In the genomic region with DNA sequence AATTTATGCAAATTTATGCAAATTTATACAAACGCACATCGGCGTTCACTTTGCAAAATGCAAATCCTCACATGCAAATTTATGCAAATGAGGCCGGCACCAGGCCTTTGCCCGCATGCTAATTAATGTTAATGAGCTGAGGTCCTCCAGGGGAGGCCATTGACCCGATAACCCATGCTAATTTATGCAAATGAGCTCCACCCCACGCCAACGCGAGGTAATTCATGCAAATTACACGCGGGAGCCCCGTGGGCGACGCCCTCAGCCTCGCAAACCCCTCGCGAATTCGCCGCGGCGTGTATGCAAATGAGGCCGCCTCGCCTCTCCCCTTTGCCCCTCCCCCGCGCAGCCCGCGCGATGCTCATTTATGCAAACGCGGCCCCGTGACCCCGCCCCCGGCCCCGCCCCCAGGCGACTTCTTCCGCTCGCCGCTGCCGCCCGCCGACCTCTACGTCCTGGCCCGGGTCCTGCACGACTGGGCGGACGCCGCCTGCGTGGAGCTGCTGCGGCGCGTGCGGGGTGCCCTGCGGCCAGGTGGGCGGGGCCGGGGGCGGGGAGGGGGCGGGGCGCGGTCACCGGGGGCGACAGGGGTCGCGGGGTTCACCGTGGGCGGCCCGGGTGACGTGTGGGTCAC, we compare ENCODE assay signal across 17 mouse cellular contexts. TPM values are rescaled to one million over a fixed set of nuclear protein-coding genes. Genes with fewer than 3 reads are reported as not detected.
A peak's percentile ranks its signal among the peaks of the same experiment; 100 is the strongest.
DNase-seq lines count a peak whose midpoint lies in the region; ATAC-seq lines count a peak whose summit lies in the region.
"Had no signal": no experiment of that assay in that cellular context is flagged by ENCODE, and none has a peak within 500 bp of the region (broad histone marks: within the 10 kb centered on the region; RNA-seq: fewer than 3 reads in every experiment).

No protein-coding gene starts in this region.

- 96% methylated on average over 67 of the region's 67 CpGs for WGBS in embryonic facial prominence, embryonic 13.5 days
- 96% methylated on average over 67 of the region's 67 CpGs for WGBS in embryonic facial prominence, embryonic 10.5 days
- WGBS in limb, embryonic 13.5 days: 94% methylated on average over 67 of the region's 67 CpGs

- peaks cover 50% of the 10 kb centered on the region for H3K9me3 ChIP-seq in embryonic facial prominence, embryonic 13.5 days
- H3K9me3 ChIP-seq in embryonic facial prominence, embryonic 10.5 days: peaks cover 55% of the 10 kb centered on the region
- peaks cover 53% of the 10 kb centered on the region for H3K9me3 ChIP-seq in limb, embryonic 13.5 days

- ATAC-seq in embryonic facial prominence, embryonic 13.5 days (ENCODE audit: insufficient number of reproducible peaks, insufficient read depth, low FRiP score, low TSS enrichment, low read depth): peak; percentile 34; the same call in 1 of the 2 replicates
- 0 out of 2 replicates have a peak, but pooled peaks have one; percentile 5 for ATAC-seq in limb, embryonic 13.5 days (ENCODE audit: low FRiP score, low read depth)

- H3K4me3 ChIP-seq in embryonic facial prominence, embryonic 13.5 days: no peak overlapping the region
- no peak overlapping the region for H3K4me3 ChIP-seq in embryonic facial prominence, embryonic 10.5 days
- H3K4me3 ChIP-seq in limb, embryonic 13.5 days: no peak overlapping the region
- H3K4me3 ChIP-seq: forebrain, embryonic 10.5 days; neural tube, embryonic 13.5 days had no signal

- peaks cover 46% of the 10 kb centered on the region for H3K36me3 ChIP-seq in embryonic facial prominence, embryonic 13.5 days
- peaks cover 51% of the 10 kb centered on the region for H3K36me3 ChIP-seq in embryonic facial prominence, embryonic 10.5 days (replicated peaks)
- peaks cover 40% of the 10 kb centered on the region for H3K36me3 ChIP-seq in limb, embryonic 13.5 days

- H3K27ac ChIP-seq in embryonic facial prominence, embryonic 13.5 days: no peak overlapping the region
- H3K27ac ChIP-seq in embryonic facial prominence, embryonic 10.5 days (replicated peaks): no peak overlapping the region
- H3K27ac ChIP-seq in limb, embryonic 13.5 days: no peak overlapping the region
- H3K27ac ChIP-seq: forebrain, embryonic 10.5 days; neural tube, embryonic 13.5 days had no signal

- no peak overlapping the region for H3K9ac ChIP-seq in embryonic facial prominence, embryonic 13.5 days
- H3K9ac ChIP-seq in limb, embryonic 13.5 days: no peak overlapping the region
- H3K9ac ChIP-seq: neural tube, embryonic 13.5 days had no signal

- no peak overlapping the region for H3K4me2 ChIP-seq in embryonic facial prominence, embryonic 13.5 days
- H3K4me2 ChIP-seq in limb, embryonic 13.5 days (replicated peaks): no peak overlapping the region
- H3K4me2 ChIP-seq: neural tube, embryonic 13.5 days had no signal

- H3K4me1 ChIP-seq in embryonic facial prominence, embryonic 13.5 days: no peaks in the 10 kb centered on the region
- H3K4me1 ChIP-seq in embryonic facial prominence, embryonic 10.5 days: no peaks in the 10 kb centered on the region
- H3K4me1 ChIP-seq in limb, embryonic 13.5 days: no peaks in the 10 kb centered on the region
- H3K4me1 ChIP-seq: forebrain, embryonic 10.5 days; neural tube, embryonic 13.5 days had no signal

- H3K27me3 ChIP-seq in embryonic facial prominence, embryonic 13.5 days: no peaks in the 10 kb centered on the region
- H3K27me3 ChIP-seq in embryonic facial prominence, embryonic 10.5 days (replicated peaks; ENCODE audit: low read depth, poor library complexity, severe bottlenecking): no peaks in the 10 kb centered on the region
- no peaks in the 10 kb centered on the region for H3K27me3 ChIP-seq in limb, embryonic 13.5 days
- H3K27me3 ChIP-seq: neural tube, embryonic 13.5 days had no signal

- DNase-seq in embryonic facial prominence, embryonic 10.5 days (ENCODE audit: low spot score): no peak
- DNase-seq in kidney, postnatal 4 days: peak; percentile 3 to 4
- no peak for DNase-seq in kidney, adult 9 months
- peak; percentile 15 for DNase-seq in right cerebral cortex, postnatal 14 days
- no peak for DNase-seq in right cerebral cortex, adult 2 months (ENCODE audit: low spot score in 2 of 2)
- DNase-seq in layer of hippocampus, adult 9-10 months (ENCODE audit: low spot score): no peak
- DNase-seq: cerebellum, adult 18-20 months; gastrocnemius, postnatal 36 days; lung, adult 18-20 months; thymus, postnatal 14 days had no signal

RNA-seq across cellular contexts. Expression of a gene that starts 4.3 kb away (rescaled TPM):
- not detected in 2 replicates for polyA plus RNA-seq in embryonic facial prominence, embryonic 13.5 days (2015; fragmentation: Nextera tagmentation; extraction: Ambion mirVana)
- not detected in 2 replicates for polyA plus RNA-seq in embryonic facial prominence, embryonic 10.5 days (2016; fragmentation: Nextera tagmentation; extraction: Ambion mirVana)
- not detected in 2 replicates for polyA plus RNA-seq in limb, embryonic 13.5 days (2015; fragmentation: Nextera tagmentation; extraction: Ambion mirVana)
- polyA plus RNA-seq: C2C12; forebrain, embryonic 10.5 days; heart, embryonic 14.5 days; inflammation-experienced regulatory T-cells, adult 6 months; neural tube, embryonic 13.5 days had no signal

Comparison
In these comparisons a context has a peak if more than half of its experiments do, and no peak if none do; other contexts are left out.
1. DNase-seq: peak in kidney, postnatal 4 days (2 of 2) and right cerebral cortex, postnatal 14 days (single experiment); none in embryonic facial prominence, embryonic 10.5 days (single experiment), kidney, adult 9 months (single experiment), right cerebral cortex, adult 2 months (0 of 2) and layer of hippocampus, adult 9-10 months (single experiment).